Mouse (Mus musculus): Measurements from ENCODE around the gene Timp3. TPM values are rescaled to one million over a fixed set of nuclear protein-coding genes. Genes with fewer than 3 reads are reported as not detected.

Gene Timp3
- polyA plus RNA-seq, 1 experiment from 2014 or later = 37.4 TPM

GRCm38 (mm10) chr10:86359699-86360098 is 59.5 kb downstream of the Timp3 start:
- Histone ChIP-seq H3K4me3 (ENCODE audit: low read depth, low read length) (no peak overlapping the region), H3K9ac (ENCODE audit: low read depth, low read length) (no peak overlapping the region), H3K4me2 (ENCODE audit: low read length) (no peak overlapping the region), H3K27ac (ENCODE audit: low read length) (no peak overlapping the region), H3K36me3 (ENCODE audit: control insufficient read depth, insufficient read depth, low read length) (no peaks in the 10 kb centered on the region), H3K9me3 (replicated peaks; ENCODE audit: control insufficient read depth, low read length, poor library complexity, severe bottlenecking) (no peaks in the 10 kb centered on the region; the same call in 1 of the 2 replicates), H3K4me1 (ENCODE audit: control insufficient read depth, insufficient read depth, low read length) (no peaks in the 10 kb centered on the region), H3K27me3 (ENCODE audit: control insufficient read depth, insufficient read depth, low read depth, low read length) (no peaks in the 10 kb centered on the region)
- WGBS = 68% methylated on average over 4 of the region's 4 CpGs
- ATAC-seq = no peak

- no peak for ATAC-seq
- H3K4me3 ChIP-seq (ENCODE audit: low read depth, low read length) = no peak overlapping the region
- WGBS = 86% methylated on average over 8 of the region's 8 CpGs
- H3K27ac ChIP-seq (ENCODE audit: low read length) = no peak overlapping the region
- no peaks in the 10 kb centered on the region; the same call in 1 of the 2 replicates for H3K9me3 ChIP-seq (replicated peaks; ENCODE audit: control insufficient read depth, low read length, poor library complexity, severe bottlenecking)
- H3K4me2 ChIP-seq (ENCODE audit: low read length) = no peak overlapping the region
- no peaks in the 10 kb centered on the region for H3K27me3 ChIP-seq (ENCODE audit: control insufficient read depth, insufficient read depth, low read depth, low read length)
- H3K9ac ChIP-seq (ENCODE audit: low read depth, low read length) = no peak overlapping the region
- H3K36me3 ChIP-seq (ENCODE audit: control insufficient read depth, insufficient read depth, low read length) = no peaks in the 10 kb centered on the region
- no peaks in the 10 kb centered on the region for H3K4me1 ChIP-seq (ENCODE audit: control insufficient read depth, insufficient read depth, low read length)
Observed at GRCm38 (mm10) chr10:86363669-86364309, 63.6 kb downstream of the Timp3 start.

- Histone ChIP-seq H3K4me1 (ENCODE audit: control insufficient read depth, insufficient read depth, low read length) (no peaks in the 10 kb centered on the region), H3K9me3 (replicated peaks; ENCODE audit: control insufficient read depth, low read length, poor library complexity, severe bottlenecking) (no peaks in the 10 kb centered on the region), H3K4me2 (ENCODE audit: low read length) (no peak overlapping the region), H3K27me3 (ENCODE audit: control insufficient read depth, insufficient read depth, low read depth, low read length) (no peaks in the 10 kb centered on the region), H3K36me3 (ENCODE audit: control insufficient read depth, insufficient read depth, low read length) (no peaks in the 10 kb centered on the region), H3K9ac (ENCODE audit: low read depth, low read length) (no peak overlapping the region), H3K27ac (ENCODE audit: low read length) (no peak overlapping the region), H3K4me3 (ENCODE audit: low read depth, low read length) (no peak overlapping the region)
- ATAC-seq = peak; percentile 56; the same call in 1 of the 2 replicates
- 54% methylated on average over 5 of the region's 5 CpGs for WGBS
Observed at GRCm38 (mm10) chr10:86365632-86366092, 65.5 kb downstream of the Timp3 start.

GRCm38 (mm10) chr10:86367346-86367745 is 67.2 kb downstream of the Timp3 start:
- Histone ChIP-seq H3K36me3 (ENCODE audit: control insufficient read depth, insufficient read depth, low read length) (no peaks in the 10 kb centered on the region), H3K4me2 (ENCODE audit: low read length) (no peak overlapping the region), H3K9me3 (replicated peaks; ENCODE audit: control insufficient read depth, low read length, poor library complexity, severe bottlenecking) (no peaks in the 10 kb centered on the region), H3K4me3 (ENCODE audit: low read depth, low read length) (no peak overlapping the region), H3K9ac (ENCODE audit: low read depth, low read length) (no peak overlapping the region), H3K27me3 (ENCODE audit: control insufficient read depth, insufficient read depth, low read depth, low read length) (no peaks in the 10 kb centered on the region), H3K27ac (ENCODE audit: low read length) (no peak overlapping the region), H3K4me1 (ENCODE audit: control insufficient read depth, insufficient read depth, low read length) (no peaks in the 10 kb centered on the region)
- WGBS = 85% methylated on average over 4 of the region's 4 CpGs
- no peak for ATAC-seq

DNA sequence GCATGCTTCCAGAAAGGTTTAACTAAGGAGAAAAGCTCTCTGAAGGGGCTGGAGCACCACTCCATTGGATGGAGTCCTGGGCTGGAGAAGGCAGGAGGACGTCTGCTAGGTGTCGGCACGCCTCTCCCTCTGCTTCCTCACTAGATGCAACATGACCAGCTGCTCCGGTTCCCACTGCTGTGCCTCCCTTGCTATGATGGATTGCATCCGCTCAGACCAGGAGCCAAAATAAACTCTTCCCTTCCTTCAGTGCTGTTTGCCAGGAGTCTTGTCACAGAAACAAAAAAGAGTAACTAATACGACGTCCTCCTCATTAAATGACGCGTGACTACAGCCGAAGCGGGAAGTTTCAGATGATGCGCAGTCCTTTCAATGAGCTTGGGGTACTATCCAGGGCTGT is 68.6 kb downstream of the Timp3 start:
- H3K4me2 ChIP-seq (ENCODE audit: low read length) = no peak overlapping the region
- H3K27ac ChIP-seq (ENCODE audit: low read length) = no peak overlapping the region
- H3K9ac ChIP-seq (ENCODE audit: low read depth, low read length) = no peak overlapping the region
- H3K27me3 ChIP-seq (ENCODE audit: control insufficient read depth, insufficient read depth, low read depth, low read length) = no peaks in the 10 kb centered on the region
- no peaks in the 10 kb centered on the region for H3K9me3 ChIP-seq (replicated peaks; ENCODE audit: control insufficient read depth, low read length, poor library complexity, severe bottlenecking)
- ATAC-seq = no peak
- H3K4me3 ChIP-seq (ENCODE audit: low read depth, low read length) = no peak overlapping the region
- no peaks in the 10 kb centered on the region for H3K36me3 ChIP-seq (ENCODE audit: control insufficient read depth, insufficient read depth, low read length)
- no peaks in the 10 kb centered on the region for H3K4me1 ChIP-seq (ENCODE audit: control insufficient read depth, insufficient read depth, low read length)
- 89% methylated on average over 12 of the region's 12 CpGs for WGBS

DNA sequence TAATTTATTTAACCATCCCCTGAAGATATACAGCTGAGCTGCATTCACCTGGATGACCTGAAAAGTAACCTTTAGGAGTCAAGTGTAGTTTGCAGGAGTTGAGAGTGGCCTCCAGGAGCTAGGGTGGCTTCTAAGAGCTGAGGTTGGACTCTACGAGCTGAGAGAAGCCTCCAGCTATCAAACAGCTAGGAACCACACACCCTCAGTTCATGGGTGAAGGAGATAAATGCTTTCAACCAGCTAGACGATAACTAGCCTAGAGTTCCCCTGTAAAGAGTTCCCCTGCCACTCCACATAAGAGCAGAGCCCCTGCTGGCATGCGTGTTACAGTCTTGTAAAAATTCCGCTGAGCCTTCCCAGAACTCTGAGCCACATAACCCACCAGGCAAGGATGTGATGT is 69.2 kb downstream of the Timp3 start:
- H3K27me3 ChIP-seq (ENCODE audit: control insufficient read depth, insufficient read depth, low read depth, low read length) = no peaks in the 10 kb centered on the region
- ATAC-seq = no peak
- H3K9ac ChIP-seq (ENCODE audit: low read depth, low read length) = no peak overlapping the region
- no peak overlapping the region for H3K4me3 ChIP-seq (ENCODE audit: low read depth, low read length)
- no peak overlapping the region for H3K4me2 ChIP-seq (ENCODE audit: low read length)
- H3K36me3 ChIP-seq (ENCODE audit: control insufficient read depth, insufficient read depth, low read length) = no peaks in the 10 kb centered on the region
- no peaks in the 10 kb centered on the region for H3K4me1 ChIP-seq (ENCODE audit: control insufficient read depth, insufficient read depth, low read length)
- no peaks in the 10 kb centered on the region for H3K9me3 ChIP-seq (replicated peaks; ENCODE audit: control insufficient read depth, low read length, poor library complexity, severe bottlenecking)
- no peak overlapping the region for H3K27ac ChIP-seq (ENCODE audit: low read length)
- WGBS = 76% methylated on average over 4 of the region's 4 CpGs

GRCm38 (mm10) chr10:86371561-86371960 is 71.4 kb downstream of the Timp3 start:
- no peak for ATAC-seq

GRCm38 (mm10) chr10:86374061-86374460 is 73.9 kb downstream of the Timp3 start:
- no peak overlapping the region for H3K27ac ChIP-seq (ENCODE audit: low read length)
- H3K9ac ChIP-seq (ENCODE audit: low read depth, low read length) = no peak overlapping the region
- H3K36me3 ChIP-seq (ENCODE audit: control insufficient read depth, insufficient read depth, low read length) = no peaks in the 10 kb centered on the region
- no peak for ATAC-seq
- no peaks in the 10 kb centered on the region for H3K9me3 ChIP-seq (replicated peaks; ENCODE audit: control insufficient read depth, low read length, poor library complexity, severe bottlenecking)
- H3K4me3 ChIP-seq (ENCODE audit: low read depth, low read length) = no peak overlapping the region
- H3K4me2 ChIP-seq (ENCODE audit: low read length) = no peak overlapping the region
- no peaks in the 10 kb centered on the region for H3K4me1 ChIP-seq (ENCODE audit: control insufficient read depth, insufficient read depth, low read length)
- H3K27me3 ChIP-seq (ENCODE audit: control insufficient read depth, insufficient read depth, low read depth, low read length) = no peaks in the 10 kb centered on the region
- 84% methylated on average over 2 of the region's 2 CpGs for WGBS

More at GRCm38 (mm10) chr10:86371561-86371960, 71.4 kb downstream of the Timp3 start:
- Histone ChIP-seq H3K27ac (ENCODE audit: low read length) (no peak overlapping the region), H3K27me3 (ENCODE audit: control insufficient read depth, insufficient read depth, low read depth, low read length) (no peaks in the 10 kb centered on the region), H3K36me3 (ENCODE audit: control insufficient read depth, insufficient read depth, low read length) (no peaks in the 10 kb centered on the region), H3K4me2 (ENCODE audit: low read length) (no peak overlapping the region), H3K4me3 (ENCODE audit: low read depth, low read length) (no peak overlapping the region), H3K9me3 (replicated peaks; ENCODE audit: control insufficient read depth, low read length, poor library complexity, severe bottlenecking) (no peaks in the 10 kb centered on the region), H3K9ac (ENCODE audit: low read depth, low read length) (no peak overlapping the region), H3K4me1 (ENCODE audit: control insufficient read depth, insufficient read depth, low read length) (no peaks in the 10 kb centered on the region)

- H3K4me2 ChIP-seq (ENCODE audit: low read length) = no peak overlapping the region
- WGBS = 75% methylated on average over 11 of the region's 11 CpGs
- H3K27ac ChIP-seq (ENCODE audit: low read length) = no peak overlapping the region
Observed at GRCm38 (mm10) chr10:86375903-86376302, 75.7 kb downstream of the Timp3 start.

More at GRCm38 (mm10) chr10:86375903-86376302, 75.7 kb downstream of the Timp3 start:
- Histone ChIP-seq H3K9ac (ENCODE audit: low read depth, low read length) (no peak overlapping the region), H3K9me3 (replicated peaks; ENCODE audit: control insufficient read depth, low read length, poor library complexity, severe bottlenecking) (no peaks in the 10 kb centered on the region), H3K36me3 (ENCODE audit: control insufficient read depth, insufficient read depth, low read length) (no peaks in the 10 kb centered on the region), H3K27me3 (ENCODE audit: control insufficient read depth, insufficient read depth, low read depth, low read length) (no peaks in the 10 kb centered on the region), H3K4me3 (ENCODE audit: low read depth, low read length) (no peak overlapping the region), H3K4me1 (ENCODE audit: control insufficient read depth, insufficient read depth, low read length) (no peaks in the 10 kb centered on the region)
- peak; percentile 66 for ATAC-seq
